7 mouse cellular contexts compared by ENCODE assay signal in genomic region chr10:77251784-77252539, GRCm38 (mm10). TPM values are rescaled to one million over a fixed set of nuclear protein-coding genes. Genes with fewer than 3 reads are reported as not detected.
DNase-seq lines count a peak whose midpoint lies in the region; ATAC-seq and TF ChIP-seq lines count a peak whose summit lies in the region.

No protein-coding gene starts in this region.

- TF ChIP-seq CTCF in Patski (IDR thresholded peaks at IDR 0.05): no peak
- TF ChIP-seq CTCF in brain, embryonic 14.5 days (IDR thresholded peaks at IDR 0.05; ENCODE audit: borderline replicate concordance, extremely low read depth, insufficient read depth, insufficient read length): no peak

- no peak for TF ChIP-seq POLR2A in brain, embryonic 14.5 days (IDR thresholded peaks at IDR 0.05; ENCODE audit: borderline replicate concordance, extremely low read depth, insufficient read depth, insufficient read length, poor library complexity, severe bottlenecking)

- H3K4me2 ChIP-seq in lung, embryonic 16.5 days (ENCODE audit: low read depth, low read length): peak overlapping the region; percentile 29
- H3K4me2 ChIP-seq in stomach, embryonic 16.5 days (ENCODE audit: low read depth, low read length): peak overlapping the region; percentile 48

- peak overlapping the region; percentile 36 for H3K9ac ChIP-seq in lung, embryonic 16.5 days (ENCODE audit: low read length)
- H3K9ac ChIP-seq in stomach, embryonic 16.5 days (ENCODE audit: low read length): peak overlapping the region; percentile 50

- no peak overlapping the region for H3K4me3 ChIP-seq in lung, embryonic 16.5 days (ENCODE audit: low read length)
- H3K4me3 ChIP-seq in stomach, embryonic 16.5 days (replicated peaks; ENCODE audit: low read length): peak overlapping the region; percentile 25; the same call in 1 of the 2 replicates

- peak; percentile 55 for ATAC-seq in Patski
- peak; percentile 40; the same call in 1 of the 2 replicates for ATAC-seq in lung, embryonic 16.5 days (ENCODE audit: low read depth)
- peak; percentile 43; the same call in 1 of the 2 replicates for ATAC-seq in stomach, embryonic 16.5 days (ENCODE audit: insufficient read depth, low FRiP score)

- POLR2A ChIA-PET in Patski (lab: Charles Lee): interaction anchor here (1.2 to 4.9 kb wide), 3 partner anchors 85 to 121 kb away, joined by 3 to 15 read pairs (median 5); partner anchors contain the start of gene Col18a1

- in situ Hi-C loops in Patski (cut with MboI; ENCODE audit: low pct_unique_long_range_greater_than_20kb): loop anchor here (5.0 to 10.0 kb wide), 4 partner anchors 85 to 417 kb away; partner anchors contain the start of gene Col18a1

- peak; percentile 88 for DNase-seq in Patski (ENCODE audit: low read depth, low spot score)
- peak; percentile 32 for DNase-seq in brain, embryonic 14.5 days (ENCODE audit: low read depth)
- peak; percentile 51 for DNase-seq in gastrocnemius, postnatal 25 days
- peak; percentile 50 for DNase-seq in kidney, adult 18-20 months
- DNase-seq in spleen, postnatal 10 days (ENCODE audit: low spot score in 2 of 2): no peak

- H3K4me1 ChIP-seq in lung, embryonic 16.5 days (replicated peaks; ENCODE audit: control insufficient read depth, insufficient read depth, low read length): peaks cover 34% of the 10 kb centered on the region
- H3K4me1 ChIP-seq in stomach, embryonic 16.5 days (ENCODE audit: control insufficient read depth, insufficient read depth, low read length): peaks cover 41% of the 10 kb centered on the region

- H3K9me3 ChIP-seq in lung, embryonic 16.5 days (ENCODE audit: control insufficient read depth, low read length): no peaks in the 10 kb centered on the region
- H3K9me3 ChIP-seq in stomach, embryonic 16.5 days (replicated peaks; ENCODE audit: control insufficient read depth, low read length): no peaks in the 10 kb centered on the region

- no peaks in the 10 kb centered on the region for H3K36me3 ChIP-seq in lung, embryonic 16.5 days (ENCODE audit: control insufficient read depth, insufficient read depth, low read length)
- H3K36me3 ChIP-seq in stomach, embryonic 16.5 days (ENCODE audit: control insufficient read depth, insufficient read depth, low read length): no peaks in the 10 kb centered on the region

- CTCF ChIA-PET in Patski (lab: Charles Lee): interaction anchor here (1.5 to 3.2 kb wide), 11 partner anchors 19 to 128 kb away, joined by 3 to 38 read pairs (median 5); no protein-coding TSS in a partner anchor

- no peaks in the 10 kb centered on the region for H3K27me3 ChIP-seq in Patski
- no peaks in the 10 kb centered on the region for H3K27me3 ChIP-seq in lung, embryonic 16.5 days (ENCODE audit: control insufficient read depth, insufficient read depth, low read depth, low read length)
- H3K27me3 ChIP-seq in stomach, embryonic 16.5 days (ENCODE audit: control insufficient read depth, insufficient read depth, low read length): no peaks in the 10 kb centered on the region

- H3K27ac ChIP-seq in lung, embryonic 16.5 days (ENCODE audit: low read length): peak overlapping the region; percentile 19
- H3K27ac ChIP-seq in stomach, embryonic 16.5 days (ENCODE audit: low read length): peak overlapping the region; percentile 80

- WGBS in lung, embryonic 16.5 days: 37% methylated on average over 18 of the region's 18 CpGs
- WGBS in stomach, embryonic 16.5 days: 44% methylated on average over 18 of the region's 18 CpGs

RNA-seq across cellular contexts. Expression of gene Pofut2, which starts 7.1 kb away (rescaled TPM):
- 121 TPM for polyA plus RNA-seq in Patski (2021)
- 45.3 and 49.2 TPM in 2 replicates for polyA plus RNA-seq in brain, embryonic 14.5 days (2012; rRNA removed)
- total RNA-seq in gastrocnemius, postnatal 25 days (2021): 10 to 100 TPM; 24.2 TPM
- polyA plus RNA-seq in lung, embryonic 16.5 days (2015; fragmentation: Nextera tagmentation; extraction: Ambion mirVana): 126 and 132 TPM in 2 replicates
- 125 and 137 TPM in 2 replicates for polyA plus RNA-seq in stomach, embryonic 16.5 days (2015; fragmentation: Nextera tagmentation; extraction: Ambion mirVana)

Comparison
In these comparisons a context has a peak if more than half of its experiments do, and no peak if none do; other contexts are left out.
1. DNase-seq: peak in Patski (single experiment), brain, embryonic 14.5 days (single experiment), gastrocnemius, postnatal 25 days (single experiment) and kidney, adult 18-20 months (single experiment); none in spleen, postnatal 10 days (0 of 2).
2. Peak in every context shown above with its lines, with median percentiles within 50 percentile points of each other: ATAC-seq.